Mouse (Mus musculus) forebrain, embryonic 14.5 days (tissue): Measurements from ENCODE around the gene Cox11. TPM values are rescaled to one million over a fixed set of nuclear protein-coding genes. Genes with fewer than 3 reads are reported as not detected.

Experiments used
- ATAC-seq: fragments of 200-750 bp; cut with Nextera tagmentation; 2 replicates; pipeline ENCODE4 v1.8.0; 2017; ENCODE audit warnings: mild to moderate bottlenecking, moderate library complexity
- DNase-seq: peaks from one replicate; pipeline ENCODE4 v3.0.0-alpha.2; 2015; ENCODE audit warnings: low spot score
- H3K27ac ChIP-seq: fragments of 300-500 bp; sonication (generic); 2 replicates; pipeline ENCODE4 v1.5.1; 2014; ENCODE audit warnings: low read depth, mild to moderate bottlenecking, control low read depth, low read length, moderate library complexity
- H3K27me3 ChIP-seq: fragments of 300-500 bp; sonication (generic); replicated peaks from 2 replicates; pipeline ENCODE4 v1.6.1; 2014; ENCODE audit warnings: low read length, control low read depth, mixed read lengths; ENCODE audit not compliant: control insufficient read depth, insufficient read depth
- H3K36me3 ChIP-seq: fragments of 300-500 bp; sonication (generic); 2 replicates; pipeline ENCODE4 v1.6.1; 2014; ENCODE audit warnings: low read length, control low read depth; ENCODE audit not compliant: control insufficient read depth, insufficient read depth
- H3K4me1 ChIP-seq: fragments of 300-500 bp; sonication (generic); 2 replicates; pipeline ENCODE4 v1.6.1; 2014; ENCODE audit warnings: antibody characterized with exemption, low read length, control low read depth; ENCODE audit not compliant: control insufficient read depth, insufficient read depth
- H3K4me2 ChIP-seq: fragments of 300-500 bp; sonication (generic); 2 replicates; pipeline ENCODE4 v1.6.1; 2014; ENCODE audit warnings: mild to moderate bottlenecking, control low read depth, low read length
- H3K4me3 ChIP-seq: fragments of 300-500 bp; sonication (generic); 2 replicates; pipeline ENCODE4 v1.5.1; 2014; ENCODE audit warnings: low read depth, low read length, control low read depth
- H3K9ac ChIP-seq: fragments of 300-500 bp; sonication (generic); 2 replicates; pipeline ENCODE4 v1.6.1; 2014; ENCODE audit warnings: mild to moderate bottlenecking, low read length, control low read depth, moderate library complexity
- H3K9me3 ChIP-seq: fragments of 300-500 bp; sonication (generic); replicated peaks from 2 replicates; pipeline ENCODE4 v1.6.1; 2016; ENCODE audit warnings: low read length, control low read depth, mixed read lengths; ENCODE audit not compliant: control insufficient read depth
- WGBS: fragments of 180-500 bp; shearing (Covaris S2); extraction: QIAGEN DNeasy Blood & Tissue Kit; methylation state at CpG from one replicate; pipeline ENCODE4 v1.1.7; 2014; 5-methylcytosine and 5-hydroxymethylcytosine counted together
- polyA plus RNA-seq: library from polyadenylated mRNA; unstranded; fragments of >200 nt; fragmentation: Nextera tagmentation; extraction: Ambion mirVana; gene quantifications from 2 replicates; pipeline ENCODE4 v1.2.1, GENCODE M21; 2014

Cox11 gene
- 21.4 and 22.1 TPM in 2 replicates for polyA plus RNA-seq

GRCm38 (mm10) chr11:90637440-90638311 lies at the start of gene Cox11, which contains the start of gene Stxbp4:
TSS of gene Cox11 (plus strand) at chr11:90638173.
TSS of gene Stxbp4 (minus strand) at chr11:90638084.
- Histone ChIP-seq H3K4me2 (peak within 1 kb of the TSS; percentile 55), H3K36me3 (0 out of 2 replicates have a peak, but pooled peaks cover 6% of the 10 kb centered on the region), H3K4me3 (peak within 1 kb of the TSS; percentile 93), H3K4me1 (peaks cover 6% of the 10 kb centered on the region; the same call in 1 of the 2 replicates), H3K9ac (peak within 1 kb of the TSS; percentile 97), H3K27me3 (no peaks in the 10 kb centered on the region), H3K9me3 (no peaks in the 10 kb centered on the region), H3K27ac (peak within 1 kb of the TSS; percentile 86)
- under 1% methylated on average over 48 of the region's 48 CpGs for whole genome bisulfite sequencing
- ATAC-seq (peak; percentile 97), DNase-seq (peak; percentile 98)

GRCm38 (mm10) chr11:90590996-90591395 lies 47.0 kb upstream of the Cox11 start:
- no peak for ATAC-seq
- Histone ChIP-seq H3K9me3 (no peaks in the 10 kb centered on the region), H3K4me1 (no peaks in the 10 kb centered on the region), H3K27me3 (no peaks in the 10 kb centered on the region), H3K4me3 (no peak overlapping the region), H3K27ac (no peak overlapping the region), H3K9ac (no peak overlapping the region), H3K36me3 (peaks cover 16% of the 10 kb centered on the region), H3K4me2 (no peak overlapping the region)
- peak; percentile 1 for DNase-seq
- WGBS, result 70% methylated on average over 1 of the region's 1 CpGs

GRCm38 (mm10) chr11:90595826-90596225 lies 42.1 kb upstream of the Cox11 start:
- DNase-seq, result no peak
- no peak for ATAC-seq
- Histone ChIP-seq H3K36me3 (peaks cover 20% of the 10 kb centered on the region), H3K27me3 (no peaks in the 10 kb centered on the region), H3K4me1 (no peaks in the 10 kb centered on the region), H3K4me3 (no peak overlapping the region), H3K27ac (no peak overlapping the region), H3K9ac (no peak overlapping the region), H3K4me2 (no peak overlapping the region), H3K9me3 (no peaks in the 10 kb centered on the region)
- WGBS, result 79% methylated on average over 1 of the region's 1 CpGs

GRCm38 (mm10) chr11:90603066-90603465 lies 34.9 kb upstream of the Cox11 start:
- Histone ChIP-seq H3K9me3 (no peaks in the 10 kb centered on the region), H3K36me3 (peaks cover 19% of the 10 kb centered on the region; the same call in 1 of the 2 replicates), H3K4me2 (no peak overlapping the region), H3K27me3 (no peaks in the 10 kb centered on the region), H3K4me1 (no peaks in the 10 kb centered on the region), H3K4me3 (no peak overlapping the region), H3K9ac (no peak overlapping the region), H3K27ac (no peak overlapping the region)
- ATAC-seq, result no peak
- 91% methylated on average over 2 of the region's 2 CpGs for WGBS
- no peak for DNase-seq

- no peak for DNase-seq
- H3K9me3 ChIP-seq, result no peaks in the 10 kb centered on the region
- no peaks in the 10 kb centered on the region for H3K4me1 ChIP-seq
- no peak overlapping the region for H3K4me2 ChIP-seq
- no peaks in the 10 kb centered on the region for H3K27me3 ChIP-seq
- no peak overlapping the region for H3K9ac ChIP-seq
- no peak for ATAC-seq
- no peak overlapping the region for H3K27ac ChIP-seq
- H3K4me3 ChIP-seq, result no peak overlapping the region
- peaks cover 8% of the 10 kb centered on the region for H3K36me3 ChIP-seq
These were observed 25.9 kb upstream of the Cox11 start for GRCm38 (mm10) chr11:90612118-90612517.

- DNase-seq (no peak), ATAC-seq (no peak)
- Histone ChIP-seq H3K9me3 (no peaks in the 10 kb centered on the region), H3K4me1 (no peaks in the 10 kb centered on the region), H3K4me3 (no peak overlapping the region), H3K4me2 (no peak overlapping the region), H3K27me3 (no peaks in the 10 kb centered on the region), H3K9ac (no peak overlapping the region), H3K36me3 (peaks cover 7% of the 10 kb centered on the region; the same call in 1 of the 2 replicates), H3K27ac (no peak overlapping the region)
- 93% methylated on average over 6 of the region's 6 CpGs for WGBS
These were observed 23.2 kb upstream of the Cox11 start for GRCm38 (mm10) chr11:90614743-90615142.

- Histone ChIP-seq H3K27ac (no peak overlapping the region), H3K36me3 (peaks cover 12% of the 10 kb centered on the region; the same call in 1 of the 2 replicates), H3K9ac (no peak overlapping the region), H3K4me3 (no peak overlapping the region), H3K9me3 (no peaks in the 10 kb centered on the region), H3K4me2 (no peak overlapping the region), H3K4me1 (no peaks in the 10 kb centered on the region), H3K27me3 (no peaks in the 10 kb centered on the region)
- ATAC-seq, result no peak
- DNase-seq, result peak; percentile 76
These were observed 21.5 kb upstream of the Cox11 start for GRCm38 (mm10) chr11:90616431-90616830.

GRCm38 (mm10) chr11:90622044-90622443 lies 15.9 kb upstream of the Cox11 start:
- Histone ChIP-seq H3K4me3 (no peak overlapping the region), H3K4me2 (no peak overlapping the region), H3K27me3 (no peaks in the 10 kb centered on the region), H3K27ac (no peak overlapping the region), H3K9me3 (no peaks in the 10 kb centered on the region), H3K9ac (no peak overlapping the region), H3K4me1 (no peaks in the 10 kb centered on the region), H3K36me3 (peaks cover 12% of the 10 kb centered on the region; the same call in 1 of the 2 replicates)
- DNase-seq (no peak), ATAC-seq (no peak)
- 89% methylated on average over 12 of the region's 12 CpGs for WGBS

GRCm38 (mm10) chr11:90622500-90622899 lies 15.5 kb upstream of the Cox11 start:
- Histone ChIP-seq H3K9ac (no peak overlapping the region), H3K9me3 (no peaks in the 10 kb centered on the region), H3K4me2 (no peak overlapping the region), H3K27me3 (no peaks in the 10 kb centered on the region), H3K4me1 (no peaks in the 10 kb centered on the region), H3K36me3 (peaks cover 12% of the 10 kb centered on the region; the same call in 1 of the 2 replicates), H3K27ac (no peak overlapping the region), H3K4me3 (no peak overlapping the region)
- DNase-seq (no peak), ATAC-seq (no peak)
- 88% methylated on average over 7 of the region's 7 CpGs for WGBS
